Mouse (Mus musculus) monocyte, adult 59 days (primary cell): ENCODE data around the gene Olfr447. TPM values are rescaled to one million over a fixed set of nuclear protein-coding genes. Genes with fewer than 3 reads are reported as not detected.

ENCODE experiments used
- total RNA-seq, 2 experiments: library from RNA; stranded (reverse); gene quantifications; one replicate each; pipeline ENCODE4 v1.2.4; 2023

Olfr447 gene
- not detected for total RNA-seq

GRCm38 (mm10) chr6:42908578-42908977 is at the start of gene Olfr447:
TSS of gene Olfr447 (plus strand) at chr6:42908878.

GRCm38 (mm10) chr6:42890141-42890540 is 18.5 kb upstream of the Olfr447 start, which contains the start of gene Olfr448:
TSS of gene Olfr448 (plus strand) at chr6:42890441.

GRCm38 (mm10) chr6:42921077-42921476 is 12.4 kb downstream of the Olfr447 start, which contains the start of gene Olfr446:
TSS of gene Olfr446 (plus strand) at chr6:42921377.

GRCm38 (mm10) chr6:42948767-42949166 is 40.1 kb downstream of the Olfr447 start, which contains the start of gene Olfr444:
TSS of gene Olfr444 (plus strand) at chr6:42949067.

Other genes with a start within 250 kb of the Olfr447 start
- gene Tcaf1, start 198.8 kb upstream of the Olfr447 start, total RNA-seq: under 1 TPM in 1 of 2 experiments, not detected in 1; 0.34 TPM
- not detected for gene Olfr453, start 169.5 kb upstream of the Olfr447 start, total RNA-seq
- not detected for gene Olfr38, start 152.5 kb upstream of the Olfr447 start, total RNA-seq
- not detected for gene Olfr452, start 123.8 kb upstream of the Olfr447 start, total RNA-seq
- not detected for gene Olfr450, start 96.9 kb upstream of the Olfr447 start, total RNA-seq
- gene Olfr449, start 74.5 kb upstream of the Olfr447 start, total RNA-seq: not detected
- gene Olfr448, start 18.4 kb upstream of the Olfr447 start, total RNA-seq: not detected
- gene Olfr446, start 12.5 kb downstream of the Olfr447 start, total RNA-seq: not detected
- gene Olfr444, start 40.2 kb downstream of the Olfr447 start, total RNA-seq: not detected
- not detected for gene Olfr441, start 197.5 kb downstream of the Olfr447 start, total RNA-seq
- gene Olfr237-ps1, start 237.7 kb downstream of the Olfr447 start, total RNA-seq: not detected